Mouse (Mus musculus) neutrophil, adult 5-6 weeks (primary cell): ENCODE data around the gene Gm20388. TPM values are rescaled to one million over a fixed set of nuclear protein-coding genes. Genes with fewer than 3 reads are reported as not detected.

Experiments
- ATAC-seq: fragments of 151-379, 151-347 bp; 2 replicates; pipeline ENCODE4 v1.8.0; 2017; ENCODE audit warnings: mild to moderate bottlenecking, moderate TSS enrichment; ENCODE audit not compliant: insufficient number of reproducible peaks, poor library complexity, low FRiP score, severe bottlenecking; ENCODE audit errors: extremely low read depth
- total RNA-seq: library from RNA; stranded (forward); fragments of 200-1000 nt; gene quantifications from 2 replicates; pipeline ENCODE4 v1.2.3, GENCODE M21; 2017

Gm20388 gene
- total RNA-seq, 1 experiment from 2014 or later = 10.8 TPM

DNA sequence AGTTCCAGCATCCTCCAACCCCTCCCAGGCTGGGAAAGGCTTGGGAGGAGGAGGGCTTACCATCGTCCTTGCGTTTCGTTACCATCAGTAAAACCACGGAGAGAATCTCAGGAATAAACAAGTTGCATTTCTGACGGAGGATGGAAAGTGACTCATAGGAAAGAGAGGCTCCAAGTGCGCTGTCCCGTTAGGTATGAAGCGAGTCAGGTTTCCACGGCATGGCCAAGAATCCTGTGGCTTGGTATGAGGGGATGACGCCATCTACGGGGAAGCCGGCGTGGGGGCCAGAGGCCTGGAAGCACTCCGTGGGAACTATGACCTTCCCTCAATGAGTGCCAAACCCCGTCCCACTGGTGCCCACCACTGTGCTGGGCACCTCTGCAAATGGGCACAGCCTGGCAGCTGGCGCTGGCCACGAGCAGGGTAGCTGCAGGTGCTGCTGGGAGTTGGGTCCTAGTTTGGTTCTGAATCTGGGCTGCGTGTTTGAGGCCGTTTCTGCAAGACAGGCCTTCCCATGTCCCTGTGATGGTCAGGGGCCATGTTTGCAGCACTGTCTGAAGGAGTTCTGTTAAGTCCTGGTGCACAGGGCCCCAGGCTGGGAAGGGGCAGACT is 2275.8 kb downstream of the Gm20388 start:
- ATAC-seq = no peak

DNA sequence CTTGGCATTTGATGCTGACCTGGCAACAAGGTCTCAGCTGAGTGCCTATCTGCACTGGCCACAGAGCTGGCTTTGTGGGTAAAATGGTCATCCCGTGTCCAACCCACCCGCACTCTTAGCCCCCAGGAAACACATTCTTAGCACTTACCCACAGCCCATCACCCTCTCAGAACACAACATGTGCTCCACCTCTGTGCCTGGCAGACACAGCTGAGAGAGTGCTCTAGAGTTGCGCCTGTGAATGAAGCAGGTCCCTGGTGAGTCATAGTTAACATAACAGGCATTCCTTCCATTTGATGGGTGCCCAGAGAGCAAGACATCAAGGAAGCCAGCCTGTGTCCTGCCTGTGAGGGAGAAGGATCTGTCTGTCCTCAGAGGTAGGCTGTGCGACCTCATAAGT is 2276.6 kb downstream of the Gm20388 start:
- no peak for ATAC-seq

DNA sequence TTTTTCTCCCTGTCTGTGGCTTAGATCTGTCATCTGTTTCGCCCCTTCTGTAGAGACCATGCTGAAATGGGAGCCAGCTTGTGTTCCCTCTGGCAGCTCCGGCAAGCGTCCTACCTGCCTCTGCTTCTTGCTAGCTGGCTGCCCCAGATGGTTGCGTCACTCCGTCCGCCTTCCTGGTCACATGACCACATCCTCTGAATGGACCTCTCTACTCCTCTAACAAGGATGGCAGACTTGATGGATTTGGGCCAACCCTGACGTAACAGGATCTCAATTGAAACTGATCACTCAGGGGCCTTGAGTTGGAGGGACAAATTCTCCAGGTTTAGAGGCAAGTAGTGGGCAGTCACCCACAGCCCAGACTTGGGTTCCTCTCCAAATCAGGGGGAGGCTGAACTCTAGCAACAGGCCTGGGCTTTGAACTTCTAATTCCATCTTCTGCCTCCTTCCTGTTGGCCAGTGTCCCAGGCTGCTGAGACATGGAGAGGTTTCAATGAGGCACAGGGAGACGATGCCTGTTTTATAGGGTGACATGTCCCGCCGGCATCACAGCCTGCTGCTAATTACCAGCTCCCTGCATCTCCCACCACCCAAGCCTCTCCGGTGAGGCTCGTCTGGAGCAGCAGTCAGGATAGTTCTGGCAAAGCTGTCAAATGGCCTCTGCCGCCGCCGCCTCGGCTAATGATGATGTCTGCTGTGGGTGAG is 2279.9 kb downstream of the Gm20388 start:
- ATAC-seq = no peak

DNA sequence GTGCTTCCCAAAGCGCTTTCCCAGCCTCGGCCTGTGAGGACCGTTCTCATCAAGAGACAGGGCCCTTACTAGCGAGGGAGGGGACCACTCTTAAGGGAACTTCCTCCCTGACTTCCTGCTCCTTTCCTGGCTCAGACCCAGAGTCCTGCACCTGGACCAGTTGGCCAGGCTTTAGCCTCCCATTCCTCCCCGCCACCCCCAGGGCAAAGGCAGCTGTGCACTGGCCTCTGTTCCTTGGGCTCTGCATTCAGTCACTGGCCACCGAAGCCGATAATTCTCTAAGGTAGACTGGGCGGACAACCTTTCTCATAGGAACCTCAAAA is 2280.4 kb downstream of the Gm20388 start:
- no peak for ATAC-seq

DNA sequence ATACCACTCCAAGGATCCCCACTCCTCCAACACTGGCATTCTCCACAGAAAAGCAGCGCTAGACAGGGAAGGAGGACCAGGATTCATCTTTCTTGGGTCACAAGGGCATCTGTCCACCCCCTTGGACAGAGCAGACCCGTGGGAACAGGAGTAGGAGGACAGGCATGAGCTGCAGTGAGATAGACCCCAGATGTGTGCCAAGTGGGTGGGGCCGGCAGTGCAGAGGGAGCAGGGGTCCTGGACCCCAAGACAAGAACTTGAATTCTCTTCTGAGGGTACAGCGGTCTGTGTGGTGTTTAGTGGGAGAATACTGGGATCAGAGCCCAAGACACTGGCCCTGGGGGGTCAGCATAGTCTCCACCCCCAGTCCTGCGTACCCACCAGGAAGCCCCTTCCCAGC is 2282.1 kb downstream of the Gm20388 start:
- no peak for ATAC-seq

DNA sequence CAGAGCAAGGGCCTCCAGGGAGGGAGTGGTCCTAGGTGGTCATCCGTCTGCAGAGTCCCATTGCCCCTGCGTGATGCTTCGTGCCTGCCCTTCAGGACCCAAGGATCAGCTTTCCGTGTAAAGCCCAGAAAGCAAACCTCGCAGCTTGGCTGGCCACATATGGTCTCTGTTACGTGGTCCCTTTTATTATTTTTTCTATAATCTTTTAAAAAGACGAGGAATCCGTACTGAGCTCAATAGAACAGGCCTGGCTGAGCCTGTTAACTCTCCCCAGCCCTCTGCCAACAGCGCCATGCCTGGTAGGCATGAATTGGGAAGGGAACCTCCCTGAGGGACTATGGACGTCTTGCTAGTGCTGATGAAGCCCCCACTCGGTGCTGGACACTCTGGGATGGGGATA is 2282.9 kb downstream of the Gm20388 start:
- no peak for ATAC-seq

DNA sequence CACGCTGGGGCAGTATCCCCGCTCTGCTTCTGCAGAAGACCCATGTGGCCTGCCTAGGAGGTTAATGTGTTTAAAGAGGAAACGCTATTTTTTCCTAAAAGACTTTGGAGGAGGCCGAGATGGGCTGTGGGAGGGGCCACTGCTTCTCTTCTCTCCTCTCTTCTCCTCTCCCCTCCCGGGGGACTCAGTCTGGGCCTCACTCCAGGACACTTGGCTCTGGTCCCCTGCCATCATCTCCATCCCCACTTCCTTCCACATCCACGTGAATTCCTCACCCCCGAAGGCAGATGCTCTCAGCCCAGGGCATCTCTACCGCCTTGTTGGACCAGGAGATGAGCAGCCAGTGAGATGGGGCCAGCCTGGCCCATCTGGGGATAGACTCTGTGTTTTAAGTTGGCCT is 2283.8 kb downstream of the Gm20388 start:
- ATAC-seq = no peak

DNA sequence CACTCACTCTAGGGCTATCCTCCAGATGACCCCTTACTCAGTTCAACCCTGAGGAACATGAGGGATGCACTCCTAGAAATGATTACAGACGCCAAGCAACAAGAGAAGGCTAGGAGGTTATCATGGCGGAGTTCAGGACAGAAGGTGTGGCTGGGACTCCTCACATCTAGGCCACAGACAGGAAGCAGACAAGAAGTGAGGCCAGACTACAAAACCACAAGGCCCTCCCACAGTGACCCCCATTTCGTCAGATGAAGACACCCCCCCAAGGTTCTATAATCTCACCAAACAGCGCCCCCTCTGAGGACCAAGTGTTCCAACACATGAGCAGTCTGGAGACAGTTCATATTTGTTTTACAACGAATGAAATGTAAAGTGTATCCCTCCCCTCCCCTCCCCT is 2286.7 kb downstream of the Gm20388 start:
- no peak for ATAC-seq

DNA sequence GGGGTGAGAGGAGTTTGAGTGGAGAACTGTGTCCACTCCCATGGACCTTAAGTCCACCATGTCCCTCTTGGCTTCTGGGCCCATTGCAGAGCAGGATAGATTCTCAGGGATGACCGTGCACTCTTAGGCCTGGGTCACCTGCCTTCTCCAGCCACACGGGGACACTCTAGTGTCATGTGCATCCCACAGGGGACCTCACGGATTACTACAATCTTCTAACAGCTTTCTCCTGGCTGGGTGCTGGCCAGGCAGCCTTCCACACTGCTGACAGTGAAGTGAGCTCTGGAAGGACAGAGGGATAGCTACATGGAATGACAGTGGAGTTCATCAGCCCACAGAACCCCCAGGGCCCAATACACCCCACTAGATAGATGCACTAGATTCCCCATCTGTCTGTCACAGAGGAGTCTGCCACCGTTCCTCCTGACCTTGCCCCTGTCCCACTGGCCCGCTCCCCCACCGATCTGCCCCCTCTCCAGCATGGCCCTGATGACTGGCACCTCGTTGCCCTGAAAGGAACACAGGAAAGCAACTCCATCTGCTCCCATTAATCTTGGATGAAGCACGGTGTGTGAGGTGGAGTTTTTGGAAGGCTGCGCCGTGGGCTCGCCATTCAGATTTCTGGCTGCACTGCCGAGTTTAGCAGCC is 2287.9 kb downstream of the Gm20388 start:
- no peak for ATAC-seq

DNA sequence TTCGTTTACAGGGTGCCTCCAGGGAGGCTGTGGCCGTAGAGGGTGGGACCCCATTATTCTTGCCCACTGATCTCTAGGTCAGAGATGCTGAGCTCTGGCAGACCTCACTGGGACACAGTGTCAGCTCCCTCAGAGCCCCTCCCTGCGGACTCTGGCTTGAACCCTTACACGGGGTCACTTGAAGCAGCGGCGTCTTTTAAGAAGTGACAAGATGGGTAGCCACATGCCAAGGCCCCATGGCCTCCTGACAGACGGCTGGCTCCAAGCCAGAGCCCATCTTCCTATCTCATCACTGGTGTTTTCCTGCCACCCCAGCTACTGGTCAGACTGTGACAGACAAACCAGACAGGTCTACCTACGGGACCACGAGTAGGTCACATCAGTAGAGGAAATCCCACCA is 2288.6 kb downstream of the Gm20388 start:
- ATAC-seq = no peak

DNA sequence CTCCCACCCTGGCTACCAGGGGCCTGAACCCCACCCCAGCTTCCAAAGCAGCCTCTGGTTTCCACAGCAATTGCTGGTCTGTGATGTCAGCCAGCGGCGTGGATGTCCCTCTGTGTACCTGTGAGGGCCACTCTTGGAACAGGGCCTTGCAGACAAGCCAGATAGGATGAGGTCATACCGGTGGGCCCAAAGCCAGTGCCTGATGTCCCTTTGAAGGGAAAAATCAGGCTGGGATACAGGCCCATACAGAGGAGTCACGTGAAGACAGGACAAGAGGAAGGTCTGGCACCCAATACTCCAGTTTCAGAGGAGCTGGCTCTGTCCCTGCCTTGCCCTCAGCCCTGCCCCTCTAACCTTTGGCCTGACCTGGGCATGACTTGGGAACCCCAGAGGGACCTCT is 2289.2 kb downstream of the Gm20388 start:
- no peak for ATAC-seq

DNA sequence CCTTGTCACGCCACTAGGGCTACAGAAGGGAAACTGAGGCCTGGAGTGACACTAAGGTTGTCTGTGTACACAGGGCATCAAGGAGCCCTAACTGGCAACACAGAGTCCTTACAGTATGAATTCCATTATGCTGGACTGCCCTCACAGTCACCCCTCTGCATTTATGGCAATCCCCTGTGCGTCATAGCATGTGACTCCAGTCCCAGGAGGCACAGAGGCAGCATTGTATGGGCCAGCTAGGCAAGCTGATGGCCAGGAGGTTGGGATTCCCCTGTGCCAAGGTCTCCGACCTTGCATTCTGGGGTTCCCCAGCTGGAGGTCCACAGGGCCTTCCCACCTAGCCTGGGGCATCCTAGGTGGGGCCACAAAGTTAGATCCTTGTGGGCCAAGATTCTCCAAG is 2300.9 kb downstream of the Gm20388 start:
- no peak for ATAC-seq

DNA sequence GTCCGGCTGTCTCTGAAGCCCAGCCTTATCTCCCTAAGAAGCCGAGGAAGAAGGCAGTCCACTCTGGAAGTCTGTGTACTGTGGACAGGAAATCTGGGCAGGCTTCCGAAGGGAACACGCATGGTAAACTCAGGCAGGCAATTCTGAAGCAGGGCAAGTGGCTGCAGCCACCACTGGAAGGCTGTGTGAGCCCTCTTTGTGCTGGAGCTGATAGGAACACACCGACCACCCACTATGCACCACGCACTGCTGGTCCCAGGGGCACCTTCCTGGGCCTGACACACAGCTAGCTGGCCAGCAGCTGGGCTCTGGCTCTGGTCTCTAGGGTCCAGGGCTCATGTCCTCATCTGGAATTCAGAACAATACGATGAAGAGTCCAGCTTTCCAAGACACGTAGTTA is 2305.0 kb downstream of the Gm20388 start:
- ATAC-seq = no peak

DNA sequence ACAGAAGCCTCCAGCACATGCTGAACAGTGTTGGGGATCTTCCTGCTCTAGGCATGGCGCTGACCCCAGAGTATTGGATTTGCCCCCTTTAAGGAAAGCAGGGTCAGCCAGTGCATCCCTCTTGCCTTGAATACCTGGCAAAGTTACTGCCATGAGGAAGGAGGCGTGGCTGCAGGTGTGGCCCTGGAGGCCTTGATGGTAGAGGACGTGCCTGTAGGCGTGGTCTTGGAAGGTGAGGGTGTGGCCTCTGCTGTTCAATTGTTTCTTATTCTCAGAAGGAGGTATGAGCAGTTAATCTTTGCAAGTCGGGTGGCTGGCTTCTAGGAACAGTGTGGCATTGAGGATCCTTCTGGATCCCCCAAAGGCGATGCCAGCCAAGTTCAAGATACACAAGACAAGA is 2305.8 kb downstream of the Gm20388 start:
- ATAC-seq = no peak

DNA sequence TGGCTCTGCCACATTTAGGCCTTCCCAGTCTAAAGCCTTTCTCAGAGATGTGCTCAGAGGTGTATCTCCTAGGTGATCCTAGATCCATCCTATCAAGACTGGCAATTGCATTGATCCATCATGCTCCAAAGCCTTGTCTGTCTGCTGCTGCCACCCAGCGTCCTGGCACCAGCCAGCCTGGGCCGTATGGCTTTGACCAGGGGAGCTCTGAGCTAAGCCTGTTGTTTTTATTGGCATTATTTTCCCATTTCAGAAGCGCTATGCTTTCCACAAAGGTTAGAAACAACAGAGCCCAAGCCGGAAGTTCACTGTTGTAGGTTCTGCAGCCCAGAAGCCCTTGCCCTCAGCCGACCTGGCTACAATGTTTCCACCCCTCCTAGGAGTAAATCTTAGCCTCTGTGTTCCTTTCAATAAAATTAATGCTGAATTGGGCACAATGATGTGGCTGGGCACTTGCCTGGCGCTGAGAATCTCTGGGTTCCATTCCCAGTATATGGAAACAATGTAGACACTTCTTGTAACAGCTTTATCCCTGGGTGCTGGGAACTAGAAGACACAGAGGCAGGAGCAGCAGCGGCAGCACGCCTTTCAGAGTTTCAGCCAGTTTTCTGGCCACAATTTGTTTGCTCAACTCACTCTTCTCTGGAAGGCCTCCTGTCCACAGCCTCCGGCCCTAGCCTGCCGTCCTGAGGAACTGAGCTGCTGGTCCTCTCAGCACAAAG is 2307.0 kb downstream of the Gm20388 start:
- ATAC-seq = no peak

DNA sequence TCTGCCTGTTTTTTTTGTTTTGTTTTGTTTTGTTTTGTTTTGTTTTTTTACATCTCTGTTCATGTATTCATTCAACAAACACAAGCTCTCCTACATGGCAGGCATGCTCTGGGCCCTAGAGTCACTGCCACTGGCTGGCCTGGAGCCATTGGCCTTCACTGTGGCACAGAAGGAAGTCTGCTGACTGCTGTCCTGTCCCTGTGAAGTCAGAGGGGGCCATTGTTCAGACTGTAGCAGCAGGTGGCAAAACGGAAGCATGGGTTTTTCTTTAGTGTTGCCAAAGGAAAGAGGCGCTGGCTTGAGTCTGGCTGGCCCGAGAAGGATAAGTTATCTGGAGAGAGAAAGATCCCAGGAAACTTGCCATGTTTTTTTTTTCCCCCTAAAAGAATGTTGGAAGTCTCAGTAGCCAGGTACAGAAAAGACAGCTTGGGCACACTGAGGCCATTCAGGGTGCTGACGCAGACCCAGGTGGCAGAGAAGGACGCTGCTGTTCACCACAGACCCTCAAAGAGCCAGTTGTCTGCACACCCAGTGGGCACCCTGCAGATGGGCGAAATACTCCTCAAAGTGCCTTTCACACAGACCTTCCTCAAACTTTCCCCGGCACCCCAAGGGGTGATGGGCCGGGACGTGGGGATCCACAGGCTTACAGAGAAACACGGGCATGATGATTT is 2313.5 kb downstream of the Gm20388 start:
- no peak for ATAC-seq

DNA sequence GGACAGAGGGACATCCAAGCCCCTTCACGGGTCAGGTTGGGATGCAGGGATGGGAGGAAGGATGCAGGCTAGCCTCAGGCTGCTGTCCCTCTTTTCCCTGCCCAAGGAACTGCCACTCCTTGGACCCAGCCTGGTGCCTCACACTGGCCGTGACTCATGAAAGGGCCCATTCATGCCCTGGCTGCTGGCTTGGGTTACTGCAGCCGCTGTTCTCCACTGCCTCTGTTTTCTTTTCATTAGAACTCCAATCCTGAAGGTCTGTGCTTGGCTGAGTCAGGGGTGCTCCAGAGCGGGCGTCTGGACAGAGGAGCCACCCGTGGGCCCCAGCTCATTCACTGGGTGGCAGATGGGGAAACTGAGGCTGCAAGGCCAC is 2314.0 kb downstream of the Gm20388 start:
- ATAC-seq = no peak

DNA sequence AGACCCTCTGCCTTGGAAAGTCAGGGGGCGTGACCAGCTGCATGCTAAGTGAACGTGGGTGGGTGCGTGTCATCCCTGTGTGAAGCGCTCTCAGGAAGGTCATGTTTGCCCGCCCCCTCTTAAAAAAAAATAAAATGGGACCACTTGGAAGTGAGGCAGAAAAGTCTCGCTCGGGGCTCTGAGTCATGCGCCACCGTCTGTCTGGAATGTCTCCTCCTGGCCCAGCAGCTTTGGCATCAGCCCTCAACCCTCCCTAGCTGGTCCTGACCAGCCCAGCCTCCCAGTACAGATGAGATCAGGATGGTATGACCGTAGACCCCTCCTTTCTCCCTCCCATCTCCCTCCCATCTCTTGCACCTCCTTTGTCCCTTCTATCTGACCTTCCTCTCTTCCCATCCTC is 2314.8 kb downstream of the Gm20388 start:
- ATAC-seq = no peak

DNA sequence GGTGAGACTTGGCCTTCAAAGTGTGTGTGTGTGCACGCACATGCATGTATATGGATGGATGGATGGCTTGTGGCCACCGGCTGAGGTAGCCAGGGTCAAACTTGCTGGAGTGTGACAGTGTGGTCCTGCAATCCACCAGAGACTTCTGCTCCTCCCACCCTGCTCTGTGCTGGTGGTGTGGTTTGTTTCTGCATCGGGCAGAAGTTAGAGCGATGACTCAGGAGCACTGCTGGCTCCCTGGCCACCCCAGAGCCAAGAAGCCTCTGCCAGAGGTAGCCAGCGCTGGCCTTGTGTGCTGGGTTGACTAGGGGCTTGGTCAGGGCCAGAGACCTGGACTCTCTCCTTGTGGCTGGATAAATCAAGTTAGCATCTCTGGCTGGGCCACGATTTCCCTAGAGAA is 2316.7 kb downstream of the Gm20388 start:
- no peak for ATAC-seq
